Mouse (Mus musculus) heart, adult 2 months (tissue): ENCODE measurements around the gene Man2b2. TPM values are rescaled to one million over a fixed set of nuclear protein-coding genes. Genes with fewer than 3 reads are reported as not detected.
"Not testable (repeated sequence)": the region's sequence is repeated elsewhere in the genome, so short reads cannot be mapped to it uniquely, and the experiment has no call there.

Experiments
- DNase-seq, 2 experiments: peaks; one replicate each; pipeline ENCODE4 v3.0.0; 2021
- H3K27ac ChIP-seq: fragments of 200-600 bp; 2 replicates; pipeline ENCODE4 v1.8.1; 2022
- H3K27me3 ChIP-seq: fragments of 200-500 bp; 2 replicates; pipeline ENCODE4 v1.6.1; 2012; ENCODE audit warnings: mild to moderate bottlenecking, low read length, inconsistent platforms, mixed read lengths; ENCODE audit not compliant: control insufficient read depth, insufficient read depth
- H3K36me3 ChIP-seq: fragments of 200-500 bp; 2 replicates; pipeline ENCODE4 v1.6.1; 2012; ENCODE audit warnings: low read length, inconsistent platforms; ENCODE audit not compliant: control insufficient read depth, insufficient read depth
- H3K4me1 ChIP-seq: fragments of 200-500 bp; 2 replicates; pipeline ENCODE4 v1.6.1; 2011; ENCODE audit warnings: low read length; ENCODE audit not compliant: control insufficient read depth, insufficient read depth
- H3K4me3 ChIP-seq: fragments of 200-600 bp; 2 replicates; pipeline ENCODE4 v1.8.1; 2022
- H3K79me2 ChIP-seq: fragments of 200-500 bp; replicated peaks from 2 replicates; pipeline ENCODE4 v1.6.1; 2012; ENCODE audit warnings: mild to moderate bottlenecking, inconsistent platforms, low read length, moderate library complexity, mixed read lengths; ENCODE audit not compliant: control insufficient read depth, insufficient read depth
- H3K9ac ChIP-seq: fragments of 200-500 bp; 2 replicates; pipeline ENCODE4 v1.6.1; 2012; ENCODE audit warnings: low read depth, mild to moderate bottlenecking, control low read depth, inconsistent platforms, low read length, mixed read lengths
- CTCF ChIP-seq: fragments of 200-600 bp; IDR thresholded peaks from 2 replicates; pipeline ENCODE4 v1.8.1; 2022; ENCODE audit warnings: antibody characterized with exemption, mild to moderate bottlenecking, moderate library complexity
- EP300 ChIP-seq: fragments of 200-500 bp; IDR thresholded peaks from 2 replicates; pipeline ENCODE4 v1.6.1; 2011; ENCODE audit warnings: low read depth, low read length, control low read depth; ENCODE audit not compliant: insufficient read depth
- POLR2A ChIP-seq: fragments of 200-500 bp; IDR thresholded peaks from 2 replicates; pipeline ENCODE4 v1.6.1; 2011; ENCODE audit warnings: mild to moderate bottlenecking, low read depth, low read length, control low read depth; ENCODE audit not compliant: insufficient read depth
- WGBS: fragments of 180-500 bp; shearing (Covaris S2); methylation state at CpG from one replicate; pipeline ENCODE4 v1.1.7; 2018; 5-methylcytosine and 5-hydroxymethylcytosine counted together
- intact Hi-C: fragments of 180-260 bp; cut with DNase I; formaldehyde crosslinking; loops from one replicate; pipeline ENCODE4 v1.15.1; 2025
- polyA plus RNA-seq: library from polyadenylated mRNA; depleted of rRNA; stranded (reverse); fragments of >200 nt; gene quantifications from 2 replicates; pipeline ENCODE4 v1.2.3, GENCODE M21; 2012
- total RNA-seq, 2 experiments: library from RNA; stranded (reverse); gene quantifications; 2 replicates each; pipeline ENCODE4 v1.2.3; 2021

Man2b2 gene
- total and polyA plus RNA-seq, 3 experiments, result 20.3 to 32.1 (median 20.6) TPM

- under 1% methylated on average over 90 of the region's 90 CpGs for WGBS
- Histone ChIP-seq H3K4me3 (peak within 1 kb of the TSS; percentile 77), H3K27ac (peak within 1 kb of the TSS; percentile 90), H3K9ac (peak within 1 kb of the TSS; percentile 82)
- intact Hi-C loops, result loop anchor here (2.0 kb wide), 1 partner anchor 214 kb away; no protein-coding TSS in a partner anchor
- peak; percentile 88 for TF ChIP-seq POLR2A
- not testable (repeated sequence) for H3K36me3 ChIP-seq, H3K79me2 ChIP-seq, H3K27me3 ChIP-seq, H3K4me1 ChIP-seq
- DNase-seq, result peak; percentile 95 to 98
These were observed 34.0 kb downstream of the Man2b2 start, which contains the start of gene Mrfap1 for GRCm38 (mm10) chr5:36796296-36797014. Mrfap1 (minus strand) TSS chr5:36796772.

- H3K4me3 ChIP-seq, result peak overlapping the region; percentile 77
- intact Hi-C loops, result loop anchor here (2.0 kb wide), 1 partner anchor 213 kb away; no protein-coding TSS in a partner anchor
- H3K79me2 ChIP-seq, H3K4me1 ChIP-seq, H3K27me3 ChIP-seq, H3K36me3 ChIP-seq: not testable (repeated sequence)
- 5% methylated on average over 37 of the region's 37 CpGs for WGBS
- 0 out of 2 replicates have a peak, but pooled peaks have one; percentile 19 for TF ChIP-seq CTCF
- peak; percentile 79 to 81 for DNase-seq
- H3K27ac ChIP-seq, result peak overlapping the region; percentile 90
- H3K9ac ChIP-seq, result peak overlapping the region; percentile 82
These were observed 34.7 kb downstream of the Man2b2 start for GRCm38 (mm10) chr5:36795647-36796295.

GRCm38 (mm10) chr5:36791861-36792260 is 38.6 kb downstream of the Man2b2 start:
- Histone ChIP-seq H3K79me2 (no peaks in the 10 kb centered on the region), H3K4me3 (no peak overlapping the region), H3K27ac (no peak overlapping the region), H3K9ac (no peak overlapping the region), H3K4me1 (peaks cover 5% of the 10 kb centered on the region), H3K36me3 (peaks cover 6% of the 10 kb centered on the region), H3K27me3 (no peaks in the 10 kb centered on the region)
- no peak for TF ChIP-seq EP300
- intact Hi-C loops, result loop anchor here (5.0 kb wide), 1 partner anchor 40 kb away; no protein-coding TSS in a partner anchor
- WGBS, result 57% methylated on average over 9 of the region's 9 CpGs
- DNase-seq, result no peak

- 94% methylated on average over 5 of the region's 5 CpGs for WGBS
- Histone ChIP-seq H3K4me1 (no peaks in the 10 kb centered on the region), H3K4me3 (no peak overlapping the region), H3K79me2 (no peaks in the 10 kb centered on the region), H3K36me3 (no peaks in the 10 kb centered on the region), H3K9ac (no peak overlapping the region), H3K27ac (no peak overlapping the region), H3K27me3 (no peaks in the 10 kb centered on the region)
- intact Hi-C loops, result no loop called here
- TF ChIP-seq CTCF, result no peak
- TF ChIP-seq EP300, result no peak
- TF ChIP-seq POLR2A, result no peak
- no peak for DNase-seq
These were observed 44.4 kb downstream of the Man2b2 start for GRCm38 (mm10) chr5:36786052-36786451.

- 79% methylated on average over 2 of the region's 2 CpGs for WGBS
- Histone ChIP-seq H3K36me3 (no peaks in the 10 kb centered on the region), H3K9ac (no peak overlapping the region), H3K79me2 (no peaks in the 10 kb centered on the region), H3K27ac (no peak overlapping the region), H3K4me1 (no peaks in the 10 kb centered on the region), H3K27me3 (no peaks in the 10 kb centered on the region), H3K4me3 (no peak overlapping the region)
- no peak for TF ChIP-seq EP300
- TF ChIP-seq CTCF, result no peak
- TF ChIP-seq POLR2A, result no peak
- intact Hi-C loops, result no loop called here
- no peak for DNase-seq
These were observed 50.9 kb downstream of the Man2b2 start for GRCm38 (mm10) chr5:36779512-36779911.

GRCm38 (mm10) chr5:36778901-36779300 is 51.6 kb downstream of the Man2b2 start:
- no peak overlapping the region for H3K9ac ChIP-seq
- no peaks in the 10 kb centered on the region for H3K79me2 ChIP-seq
- intact Hi-C loops, result no loop called here
- H3K4me1 ChIP-seq, result no peaks in the 10 kb centered on the region
- TF ChIP-seq CTCF, result no peak
- TF ChIP-seq POLR2A, result no peak
- no peak for TF ChIP-seq EP300
- 87% methylated on average over 1 of the region's 2 CpGs for WGBS
- H3K4me3 ChIP-seq, result no peak overlapping the region
- H3K27ac ChIP-seq, result no peak overlapping the region
- H3K36me3 ChIP-seq, result no peaks in the 10 kb centered on the region
- no peaks in the 10 kb centered on the region for H3K27me3 ChIP-seq
- no peak for DNase-seq
